Mouse (Mus musculus) common myeloid progenitor, adult 5-6 weeks (primary cell): ENCODE results near the gene Parpbp. TPM values are rescaled to one million over a fixed set of nuclear protein-coding genes. Genes with fewer than 3 reads are reported as not detected.

Experiments used
- ATAC-seq: replicated peaks from 2 replicates; pipeline ENCODE4 v1.8.0; 2016; ENCODE audit warnings: low read depth, mild to moderate bottlenecking, moderate TSS enrichment, inconsistent platforms; ENCODE audit not compliant: poor library complexity, severe bottlenecking
- total RNA-seq: library from RNA; stranded (forward); fragments of 200-1000, 187-1606 nt; gene quantifications from 2 replicates; pipeline ENCODE4 v1.2.3, GENCODE M21; 2017

Gene Parpbp
- 32.2 and 57.5 TPM in 2 replicates for total RNA-seq

GRCm38 (mm10) chr10:88146707-88147477, at the start of gene Parpbp, which contains the start of gene Nup37:
Gene Parpbp (minus strand): TSS chr10:88146941.
Gene Nup37 (plus strand): TSS chr10:88146992.
- peak; percentile 100 for ATAC-seq

GRCm38 (mm10) chr10:88167438-88168077, 20.8 kb upstream of the Parpbp start:
- no peak for ATAC-seq

GRCm38 (mm10) chr10:88166158-88166557, 19.4 kb upstream of the Parpbp start:
- no peak; the same call in 1 of the 2 replicates for ATAC-seq

GRCm38 (mm10) chr10:88162676-88163075, 15.9 kb upstream of the Parpbp start:
- no peak for ATAC-seq

GRCm38 (mm10) chr10:88162096-88162495, 15.4 kb upstream of the Parpbp start:
- no peak for ATAC-seq

- no peak for ATAC-seq
Measured at GRCm38 (mm10) chr10:88151658-88152057, 4.9 kb upstream of the Parpbp start.

GRCm38 (mm10) chr10:88150381-88150780, 3.6 kb upstream of the Parpbp start:
- no peak for ATAC-seq

GRCm38 (mm10) chr10:88146187-88146586, 554 bp downstream of the Parpbp start:
- ATAC-seq: 0 out of 2 replicates have a peak, but pooled peaks have one; percentile 17

- ATAC-seq: no peak
Measured at GRCm38 (mm10) chr10:88135630-88136029, 11.1 kb downstream of the Parpbp start.

- ATAC-seq: no peak
Measured at GRCm38 (mm10) chr10:88119721-88120120, 27.0 kb downstream of the Parpbp start.

GRCm38 (mm10) chr10:88113290-88113689, 33.5 kb downstream of the Parpbp start:
- ATAC-seq: no peak

GRCm38 (mm10) chr10:88106169-88106568, 40.6 kb downstream of the Parpbp start:
- no peak for ATAC-seq

- ATAC-seq: no peak
Measured at GRCm38 (mm10) chr10:88090772-88091171, 56.0 kb downstream of the Parpbp start, which contains the start of gene Pmch. Gene Pmch (plus strand): TSS chr10:88091072.

- ATAC-seq: no peak
Measured at GRCm38 (mm10) chr10:88067377-88067776, 79.4 kb downstream of the Parpbp start.

- no peak for ATAC-seq
Measured at GRCm38 (mm10) chr10:88064872-88065271, 81.9 kb downstream of the Parpbp start.

- no peak for ATAC-seq
Measured at GRCm38 (mm10) chr10:88063436-88063835, 83.3 kb downstream of the Parpbp start.

GRCm38 (mm10) chr10:88056950-88057649, 89.6 kb downstream of the Parpbp start:
- no peak for ATAC-seq

GRCm38 (mm10) chr10:88054233-88054985, 92.3 kb downstream of the Parpbp start:
- peak; percentile 79 for ATAC-seq

- no peak for ATAC-seq
Measured at GRCm38 (mm10) chr10:88046098-88046771, 100.5 kb downstream of the Parpbp start.
